Mouse (Mus musculus): ENCODE data around the gene Rsph14. TPM values are rescaled to one million over a fixed set of nuclear protein-coding genes. Genes with fewer than 3 reads are reported as not detected.

Gene Rsph14
- total RNA-seq (2023; ENCODE audit: inconsistent age): not detected in 4 replicates

DNA sequence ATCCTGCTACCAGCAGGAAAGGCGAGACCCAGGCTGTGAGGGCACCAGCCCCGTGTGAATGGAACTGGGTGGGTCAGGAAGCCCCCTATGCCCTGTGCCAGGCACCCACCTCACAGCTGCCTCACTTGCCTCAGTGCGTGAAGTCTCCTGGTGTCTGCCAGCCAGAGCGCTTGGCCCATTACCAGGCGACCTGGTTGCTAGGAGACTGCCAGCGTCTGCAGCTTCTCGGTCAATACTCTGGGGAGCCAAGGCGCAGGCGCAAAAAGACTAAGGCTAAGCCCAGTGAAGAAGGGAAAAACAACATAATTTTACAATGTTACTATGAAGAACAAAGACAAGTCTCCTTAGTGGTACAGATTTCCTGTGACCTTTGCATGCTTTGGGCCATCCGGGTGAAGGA, at the start of gene Rsph14:
Rsph14 (minus strand) TSS at position 192 of the 400 bp plus-strand sequence.

DNA sequence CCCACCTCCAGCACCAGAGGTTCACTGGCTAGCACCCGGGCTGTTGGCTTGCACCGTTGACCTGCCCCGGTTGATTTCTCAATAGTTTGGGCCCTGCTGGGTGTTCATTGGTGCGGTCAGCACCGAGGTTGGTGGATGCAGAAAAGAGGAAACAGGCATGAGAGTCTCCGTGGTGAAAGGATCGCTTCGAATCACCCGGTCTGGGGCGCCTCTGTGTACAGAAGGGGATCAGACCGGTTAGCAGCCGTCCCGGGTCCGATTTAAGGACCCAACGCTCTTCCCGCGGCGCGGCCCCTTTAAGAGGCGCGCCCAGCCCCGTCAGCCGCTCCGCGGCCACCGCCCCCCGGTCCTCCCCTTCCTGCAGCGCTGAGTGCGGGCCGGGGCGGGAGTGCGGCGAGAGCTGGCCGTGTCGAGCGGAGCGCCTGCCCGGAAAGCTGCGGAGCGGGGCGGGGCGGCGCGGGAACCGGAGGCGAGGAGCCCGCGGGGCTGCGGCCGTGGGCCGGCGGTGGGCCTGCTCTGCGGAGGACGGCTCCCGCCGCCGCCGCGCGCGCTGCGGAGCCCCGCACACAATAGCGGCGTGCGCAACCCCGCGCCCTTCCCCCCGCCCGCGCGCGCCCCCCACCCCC, 27.9 kb upstream of the Rsph14 start, which contains the start of gene Bcr:
Bcr (plus strand) TSS at position 376 of the 626 bp plus-strand sequence.

DNA sequence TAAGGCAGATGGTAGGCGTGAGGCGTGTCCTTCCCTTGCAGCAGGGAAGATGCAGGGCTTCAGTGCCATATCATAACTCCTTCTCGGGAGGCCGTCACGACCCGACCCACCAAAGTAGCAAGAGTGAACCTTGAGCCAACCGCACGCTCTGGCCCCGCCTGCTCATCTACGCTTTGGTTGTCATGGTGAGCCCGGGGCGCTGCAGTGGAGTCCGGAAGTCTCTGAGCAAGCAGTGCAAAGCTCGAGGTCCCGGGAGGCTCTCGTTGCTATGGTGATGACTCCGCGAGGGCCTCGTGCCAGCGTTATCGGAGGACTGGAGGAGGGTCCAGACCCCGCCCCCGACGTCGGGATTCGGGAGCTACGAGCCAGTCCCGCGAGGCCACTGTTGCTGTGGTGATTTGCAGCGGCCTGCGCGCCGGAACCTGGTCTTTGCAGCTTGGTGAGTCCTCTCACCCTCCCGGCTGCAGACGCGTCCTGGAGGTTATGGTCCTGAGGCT, 4.5 kb upstream of the Rsph14 start, which contains the start of gene Rab36:
Rab36 (plus strand) TSS at position 176 of the 497 bp plus-strand sequence.

DNA sequence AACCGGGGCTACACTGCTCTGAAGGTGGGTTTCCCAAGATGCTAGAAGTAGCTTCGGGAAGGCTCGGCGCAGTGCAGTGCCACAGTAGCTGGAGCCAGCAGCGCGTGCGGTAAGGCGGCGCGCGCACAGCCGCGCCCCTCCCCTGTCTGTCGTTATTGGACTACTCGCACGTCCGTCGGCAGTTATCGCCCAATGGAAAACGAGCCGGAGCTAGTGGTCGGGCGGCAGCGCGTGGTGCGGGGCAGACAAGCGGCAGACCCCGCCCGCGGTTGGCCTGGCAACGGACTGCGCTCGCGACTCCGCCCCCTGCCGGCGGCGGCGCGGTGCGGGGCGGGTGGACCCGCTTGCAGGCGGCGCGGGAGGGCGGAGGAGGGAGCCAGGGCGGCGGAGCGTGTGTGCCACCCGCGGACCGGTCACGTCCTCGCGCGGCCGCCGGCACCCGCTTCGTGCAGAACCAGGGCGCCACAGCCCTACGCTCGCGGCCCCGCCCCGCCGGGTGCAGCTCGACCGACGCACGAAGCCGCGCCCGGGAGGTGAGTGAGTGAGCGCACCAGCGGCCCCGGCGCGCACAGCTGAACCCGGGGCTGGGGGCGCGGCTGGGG, 65.4 kb downstream of the Rsph14 start, which contains the start of gene Gnaz:
Gnaz (plus strand) TSS at position 328 of the 602 bp plus-strand sequence.

Other genes with a start within 250 kb of the Rsph14 start
- 0.15 to 0.33 TPM in 2 of 4 replicates, not detected in the others for gene Gnaz, start 65.4 kb downstream of the Rsph14 start, total RNA-seq (2023; ENCODE audit: inconsistent age)
- gene Rab36, start 4.5 kb upstream of the Rsph14 start, total RNA-seq (2023; ENCODE audit: inconsistent age): 0.29 to 0.66 TPM (median 0.42 TPM) in 3 of 4 replicates, not detected in the other
- gene Bcr, start 28.0 kb upstream of the Rsph14 start, total RNA-seq (2023; ENCODE audit: inconsistent age): 19.4 to 22.8 TPM (median 20.7 TPM) in 4 replicates
- gene Specc1l, start 179.5 kb upstream of the Rsph14 start, total RNA-seq (2023; ENCODE audit: inconsistent age): 65.7 to 76.6 TPM (median 67.2 TPM) in 4 replicates